Mouse (Mus musculus): ENCODE results near the gene Gpc6.

DNA sequence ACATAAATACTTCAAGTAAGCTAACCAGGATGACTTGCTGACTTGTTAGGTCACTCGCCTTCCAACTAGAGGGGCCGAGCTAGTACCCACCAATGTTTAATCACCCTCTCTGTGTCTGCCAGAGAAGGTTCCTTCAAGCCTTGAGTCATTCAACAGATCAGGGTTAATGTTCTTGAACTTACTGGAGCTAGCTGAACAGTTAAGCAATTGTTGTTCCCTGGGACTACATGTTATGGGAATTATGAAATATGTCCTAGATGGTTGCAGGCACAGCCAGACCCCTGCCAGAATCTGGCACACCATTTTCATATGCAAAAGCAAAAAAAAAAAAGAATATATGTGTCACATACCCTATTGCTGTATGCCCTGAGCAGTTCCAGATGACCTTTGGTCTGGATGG is 726.8 kb downstream of the Gpc6 start:
- TF ChIP-seq CTCF (conservative IDR thresholded peaks at IDR 0.05 in 1 of 2, IDR thresholded peaks at IDR 0.05 in 1 of 2; ENCODE audit: low read depth in 2 of 2, low read length in 2 of 2) (no peak), NRF1 (IDR thresholded peaks at IDR 0.05; ENCODE audit: low read depth, low read length) (no peak), ZNF384 (IDR thresholded peaks at IDR 0.05; ENCODE audit: low read depth, low read length) (no peak), USF1 (IDR thresholded peaks at IDR 0.05; ENCODE audit: low read depth, low read length) (no peak), HCFC1 (IDR thresholded peaks at IDR 0.05; ENCODE audit: low read depth, low read length) (no peak), E2F4 (IDR thresholded peaks at IDR 0.05; ENCODE audit: insufficient replicate concordance, low read depth, low read length) (no peak), USF2 (conservative IDR thresholded peaks at IDR 0.05; ENCODE audit: low read depth, low read length) (no peak)

Measured in CH12.LX (cell line).